Mouse (Mus musculus): ENCODE results near the gene Liph. TPM values are rescaled to one million over a fixed set of nuclear protein-coding genes. Genes with fewer than 3 reads are reported as not detected.

Liph gene
- polyA plus RNA-seq, 1 experiment from 2014 or later, result 30.4 TPM

GRCm38 (mm10) chr16:22009596-22009995 is 14.1 kb upstream of the Liph start:
- Histone ChIP-seq H3K27ac (ENCODE audit: low read length) (peak overlapping the region; percentile 91), H3K4me1 (ENCODE audit: insufficient read depth, low read depth, low read length) (no peaks in the 10 kb centered on the region), H3K9ac (replicated peaks; ENCODE audit: low read depth) (peak overlapping the region; percentile 91), H3K4me2 (replicated peaks; ENCODE audit: low read depth, low read length) (peak overlapping the region; percentile 61), H3K36me3 (ENCODE audit: insufficient read depth, low read length) (no peaks in the 10 kb centered on the region), H3K4me3 (ENCODE audit: low read depth, low read length) (peak overlapping the region; percentile 98), H3K27me3 (replicated peaks; ENCODE audit: insufficient read depth, low read length) (no peaks in the 10 kb centered on the region), H3K9me3 (ENCODE audit: low read length) (no peaks in the 10 kb centered on the region)
- ATAC-seq (peak; percentile 59), DNase-seq (ENCODE audit: low spot score) (no peak)
- WGBS, result 4% methylated on average over 42 of the region's 51 CpGs
- TF ChIP-seq CTCF (IDR thresholded peaks at IDR 0.05), result no peak

- peak within 1 kb of the TSS; percentile 98 for H3K4me3 ChIP-seq (ENCODE audit: low read depth, low read length)
- no peak for TF ChIP-seq CTCF (IDR thresholded peaks at IDR 0.05)
- no peak for TF ChIP-seq EP300 (IDR thresholded peaks at IDR 0.05)
- H3K27me3 ChIP-seq (replicated peaks; ENCODE audit: insufficient read depth, low read length), result no peaks in the 10 kb centered on the region
- H3K9me3 ChIP-seq (ENCODE audit: low read length), result no peaks in the 10 kb centered on the region
- no peaks in the 10 kb centered on the region for H3K36me3 ChIP-seq (ENCODE audit: insufficient read depth, low read length)
- peak within 1 kb of the TSS; percentile 91 for H3K9ac ChIP-seq (replicated peaks; ENCODE audit: low read depth)
- peak within 1 kb of the TSS; percentile 91 for H3K27ac ChIP-seq (ENCODE audit: low read length)
- ATAC-seq (peak; percentile 98), DNase-seq (ENCODE audit: low spot score) (peak; percentile 100)
- WGBS, result 2% methylated on average over 28 of the region's 45 CpGs
- peak within 1 kb of the TSS; percentile 61 for H3K4me2 ChIP-seq (replicated peaks; ENCODE audit: low read depth, low read length)
- no peaks in the 10 kb centered on the region for H3K4me1 ChIP-seq (ENCODE audit: insufficient read depth, low read depth, low read length)
These were observed 13.7 kb upstream of the Liph start, which contains the start of gene Senp2 for GRCm38 (mm10) chr16:22009099-22009584. Gene Senp2 (plus strand): TSS chr16:22009484.

GRCm38 (mm10) chr16:22001606-22002005 is 6.1 kb upstream of the Liph start:
- 0 out of 2 replicates have a peak overlapping the region, but pooled peaks have one; percentile 14 for H3K27ac ChIP-seq (ENCODE audit: low read length)
- H3K9me3 ChIP-seq (ENCODE audit: low read length), result no peaks in the 10 kb centered on the region
- H3K9ac ChIP-seq (replicated peaks; ENCODE audit: low read depth), result no peak overlapping the region
- WGBS, result 38% methylated on average over 3 of the region's 3 CpGs
- no peak overlapping the region for H3K4me2 ChIP-seq (replicated peaks; ENCODE audit: low read depth, low read length)
- no peak overlapping the region for H3K4me3 ChIP-seq (ENCODE audit: low read depth, low read length)
- no peaks in the 10 kb centered on the region for H3K27me3 ChIP-seq (replicated peaks; ENCODE audit: insufficient read depth, low read length)
- H3K4me1 ChIP-seq (ENCODE audit: insufficient read depth, low read depth, low read length), result no peaks in the 10 kb centered on the region
- DNase-seq (ENCODE audit: low spot score) (peak; percentile 35), ATAC-seq (no peak)
- H3K36me3 ChIP-seq (ENCODE audit: insufficient read depth, low read length), result no peaks in the 10 kb centered on the region
- TF ChIP-seq CTCF (IDR thresholded peaks at IDR 0.05), result no peak
- TF ChIP-seq EP300 (IDR thresholded peaks at IDR 0.05), result no peak

GRCm38 (mm10) chr16:22001172-22001571 is 5.7 kb upstream of the Liph start:
- Histone ChIP-seq H3K27me3 (replicated peaks; ENCODE audit: insufficient read depth, low read length) (no peaks in the 10 kb centered on the region), H3K9me3 (ENCODE audit: low read length) (no peaks in the 10 kb centered on the region), H3K4me2 (replicated peaks; ENCODE audit: low read depth, low read length) (no peak overlapping the region), H3K4me1 (ENCODE audit: insufficient read depth, low read depth, low read length) (no peaks in the 10 kb centered on the region), H3K27ac (ENCODE audit: low read length) (0 out of 2 replicates have a peak overlapping the region, but pooled peaks have one; percentile 14), H3K4me3 (ENCODE audit: low read depth, low read length) (no peak overlapping the region), H3K9ac (replicated peaks; ENCODE audit: low read depth) (no peak overlapping the region), H3K36me3 (ENCODE audit: insufficient read depth, low read length) (no peaks in the 10 kb centered on the region)
- ATAC-seq, result no peak
- TF ChIP-seq EP300 (IDR thresholded peaks at IDR 0.05) (no peak), CTCF (IDR thresholded peaks at IDR 0.05) (peak; percentile 54)
- no peak for DNase-seq (ENCODE audit: low spot score)
- 57% methylated on average over 4 of the region's 4 CpGs for WGBS

GRCm38 (mm10) chr16:21999941-22000690 is 4.7 kb upstream of the Liph start:
- no peaks in the 10 kb centered on the region for H3K4me1 ChIP-seq (ENCODE audit: insufficient read depth, low read depth, low read length)
- H3K27me3 ChIP-seq (replicated peaks; ENCODE audit: insufficient read depth, low read length), result no peaks in the 10 kb centered on the region
- H3K4me2 ChIP-seq (replicated peaks; ENCODE audit: low read depth, low read length), result no peak overlapping the region
- H3K4me3 ChIP-seq (ENCODE audit: low read depth, low read length), result no peak overlapping the region
- H3K27ac ChIP-seq (ENCODE audit: low read length), result peak overlapping the region; percentile 77
- H3K36me3 ChIP-seq (ENCODE audit: insufficient read depth, low read length), result no peaks in the 10 kb centered on the region
- ATAC-seq (peak; percentile 42), DNase-seq (ENCODE audit: low spot score) (peak; percentile 87)
- TF ChIP-seq EP300 (IDR thresholded peaks at IDR 0.05) (peak; percentile 83), CTCF (IDR thresholded peaks at IDR 0.05) (no peak)
- no peak overlapping the region for H3K9ac ChIP-seq (replicated peaks; ENCODE audit: low read depth)
- WGBS, result 72% methylated on average over 4 of the region's 4 CpGs
- no peaks in the 10 kb centered on the region for H3K9me3 ChIP-seq (ENCODE audit: low read length)

- no peaks in the 10 kb centered on the region for H3K9me3 ChIP-seq (ENCODE audit: low read length)
- no peak overlapping the region for H3K9ac ChIP-seq (replicated peaks; ENCODE audit: low read depth)
- no peak for TF ChIP-seq CTCF (IDR thresholded peaks at IDR 0.05)
- no peak; the same call in 1 of the 2 replicates for TF ChIP-seq EP300 (IDR thresholded peaks at IDR 0.05)
- H3K4me3 ChIP-seq (ENCODE audit: low read depth, low read length), result no peak overlapping the region
- no peaks in the 10 kb centered on the region for H3K27me3 ChIP-seq (replicated peaks; ENCODE audit: insufficient read depth, low read length)
- H3K36me3 ChIP-seq (ENCODE audit: insufficient read depth, low read length), result no peaks in the 10 kb centered on the region
- ATAC-seq (peak; percentile 60), DNase-seq (ENCODE audit: low spot score) (peak; percentile 82)
- 44% methylated on average over 5 of the region's 5 CpGs for WGBS
- peak overlapping the region; percentile 92 for H3K27ac ChIP-seq (ENCODE audit: low read length)
- H3K4me2 ChIP-seq (replicated peaks; ENCODE audit: low read depth, low read length), result no peak overlapping the region
- H3K4me1 ChIP-seq (ENCODE audit: insufficient read depth, low read depth, low read length), result no peaks in the 10 kb centered on the region
These were observed 2.6 kb upstream of the Liph start for GRCm38 (mm10) chr16:21998061-21998460.

Measured in lung, postnatal 0 days (tissue).